Mouse (Mus musculus) gastrocnemius, postnatal 14 days (tissue): ENCODE measurements around the gene Kiss1r. TPM values are rescaled to one million over a fixed set of nuclear protein-coding genes. Genes with fewer than 3 reads are reported as not detected.
"Not testable (repeated sequence)": the region's sequence is repeated elsewhere in the genome, so short reads cannot be mapped to it uniquely, and the experiment has no call there.

Source experiments
- DNase-seq: peaks from one replicate; pipeline ENCODE4 v3.0.0; 2021; ENCODE audit warnings: mixed read lengths
- intact Hi-C: fragments of 180-260 bp; cut with DNase I; formaldehyde crosslinking; loops from one replicate; pipeline ENCODE4 v1.15.1; 2025; ENCODE audit warnings: low total_unique reads
- long read RNA-seq, 2 experiments: library from polyadenylated mRNA; stranded (forward); transcript quantifications; one replicate each; pipeline ENCODE4 v2.0.0; 2021
- total RNA-seq, 2 experiments: library from RNA; stranded (reverse); gene quantifications; 2 replicates each; pipeline ENCODE4 v1.2.3; 2021

Kiss1r gene
- under 1 TPM; 0.27 to 0.44 TPM for total RNA-seq
- long read RNA-seq, experiment 1, partial matches to known transcripts, result 0 of 1 reads
- long read RNA-seq, experiment 1, other reads (novel, unspliced or antisense), result 1 of 1 reads
- long read RNA-seq, experiment 2, partial matches to known transcripts, result 0 of 1 reads
- long read RNA-seq, experiment 2, other reads (novel, unspliced or antisense), result 1 of 1 reads

GRCm38 (mm10) chr10:79916808-79917531 lies at the start of gene Kiss1r:
Gene Kiss1r, plus strand, starts transcription at chr10:79916971.
- DNase-seq, result peak; percentile 89
- intact Hi-C loops, result loop anchor here (5.0 kb wide), 1 partner anchor 35 kb away; no protein-coding TSS in a partner anchor

DNA sequence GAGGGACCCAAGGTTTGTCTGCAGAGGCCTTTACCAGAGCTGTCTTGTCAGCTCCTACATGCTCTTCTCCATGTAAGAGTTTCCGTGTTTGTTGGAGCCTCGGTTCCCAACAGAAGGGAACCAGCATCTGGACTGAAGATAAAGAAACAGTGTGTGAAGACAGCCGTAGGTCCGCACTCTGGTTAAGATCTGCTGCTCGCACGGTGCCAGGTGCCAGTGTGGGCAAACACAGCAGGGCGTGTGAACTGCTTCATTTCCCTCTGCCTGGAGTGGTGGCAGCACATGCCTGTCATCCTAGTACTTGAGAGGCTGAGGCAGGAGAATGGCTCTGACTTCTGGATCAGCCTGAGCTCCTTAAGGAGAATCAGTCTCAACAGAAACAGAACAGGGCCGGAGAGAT lies 44.9 kb upstream of the Kiss1r start:
- no peak for DNase-seq
- intact Hi-C loops, result loop anchor here (5.0 kb wide), 1 partner anchor 45 kb away; no protein-coding TSS in a partner anchor

DNA sequence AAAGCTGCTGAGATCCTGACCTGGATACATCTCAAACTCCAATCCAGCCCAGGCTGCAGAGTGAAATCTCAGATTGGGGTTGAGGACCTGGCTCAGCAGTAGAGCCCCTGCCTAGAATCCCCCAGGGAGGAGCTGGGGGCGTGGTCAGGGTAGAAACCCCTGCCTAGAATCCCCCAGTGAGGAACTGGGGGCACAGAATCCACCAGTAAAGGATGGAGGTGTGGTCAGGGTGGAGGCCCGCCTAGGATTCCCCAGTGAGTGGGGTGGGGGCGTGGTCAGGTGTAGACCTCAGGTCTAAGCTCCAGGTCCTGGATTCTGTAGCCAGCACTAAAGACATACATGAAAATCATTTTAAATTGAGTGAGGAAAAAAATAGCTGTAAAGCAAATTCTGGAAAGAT lies 43.9 kb upstream of the Kiss1r start:
- intact Hi-C loops, result loop anchor here (5.0 kb wide), 1 partner anchor 46 kb away; no protein-coding TSS in a partner anchor
- no peak for DNase-seq

DNA sequence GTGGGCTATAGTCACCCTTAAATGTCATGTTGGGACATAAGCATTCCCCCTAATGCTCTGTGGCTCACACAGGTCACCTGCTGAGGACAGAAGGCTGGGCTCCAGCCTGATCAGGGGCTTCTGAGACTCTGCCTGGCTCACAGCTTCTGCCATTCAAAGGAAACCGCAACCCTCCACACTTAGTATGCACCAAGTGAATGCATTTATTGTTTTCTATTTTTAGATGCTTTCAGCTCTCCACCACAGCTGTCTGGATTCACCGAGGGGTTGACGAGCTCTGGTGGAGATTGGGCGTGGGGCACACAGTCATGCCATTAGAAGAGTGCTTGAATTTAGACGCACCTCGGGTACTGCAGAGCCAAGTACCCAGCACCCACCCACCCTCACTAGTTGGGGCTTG lies 43.5 kb upstream of the Kiss1r start:
- no peak for DNase-seq
- intact Hi-C loops, result loop anchor here (5.0 kb wide), 1 partner anchor 46 kb away; no protein-coding TSS in a partner anchor

- intact Hi-C loops, result loop anchor here (5.0 kb wide), 1 partner anchor 47 kb away; no protein-coding TSS in a partner anchor
Observed at GRCm38 (mm10) chr10:79873715-79874289, 43.0 kb upstream of the Kiss1r start.

DNA sequence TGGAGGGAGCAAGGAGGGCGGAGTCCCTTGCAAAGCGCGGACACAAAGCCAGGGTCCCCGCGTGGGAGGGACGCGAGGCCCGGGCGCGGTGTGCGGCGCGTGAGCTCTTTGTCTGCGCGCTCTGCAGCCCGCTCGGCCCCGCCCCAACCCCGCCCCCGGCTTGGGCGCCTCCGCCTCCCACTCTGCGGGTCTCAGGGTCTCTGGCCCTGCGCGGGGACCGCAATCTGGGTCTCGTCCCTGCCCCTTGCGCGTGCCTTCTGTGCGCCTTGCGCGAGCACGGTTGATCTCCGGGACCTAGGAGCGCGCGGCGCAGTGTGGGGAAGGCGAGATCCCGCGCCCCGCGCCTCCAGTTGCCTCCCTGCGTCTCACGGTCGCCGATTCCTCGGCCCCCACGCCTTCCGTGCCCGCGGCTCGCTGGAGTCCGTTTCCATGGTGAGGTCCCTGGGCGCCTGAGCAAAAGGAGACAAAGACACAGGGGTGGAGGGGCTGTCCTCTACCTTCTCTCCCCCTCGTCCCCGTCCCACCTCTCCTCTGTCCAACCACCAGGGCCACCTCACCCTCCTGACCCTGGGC lies 42.4 kb upstream of the Kiss1r start, which contains the start of the genes Prtn3 and Plppr3:
Gene Prtn3, plus strand, starts transcription at position 187 of the 573 bp plus-strand sequence.
Gene Plppr3, minus strand, starts transcription at position 345 of the 573 bp plus-strand sequence.
- no peak for DNase-seq
- intact Hi-C loops, result loop anchor here (5.0 kb wide), 1 partner anchor 47 kb away; no protein-coding TSS in a partner anchor

More at GRCm38 (mm10) chr10:79873715-79874289, 43.0 kb upstream of the Kiss1r start:
- DNase-seq, result no peak

- intact Hi-C loops, result no loop called here
- DNase-seq, result no peak
Observed at GRCm38 (mm10) chr10:79877174-79877573, 39.6 kb upstream of the Kiss1r start.

DNA sequence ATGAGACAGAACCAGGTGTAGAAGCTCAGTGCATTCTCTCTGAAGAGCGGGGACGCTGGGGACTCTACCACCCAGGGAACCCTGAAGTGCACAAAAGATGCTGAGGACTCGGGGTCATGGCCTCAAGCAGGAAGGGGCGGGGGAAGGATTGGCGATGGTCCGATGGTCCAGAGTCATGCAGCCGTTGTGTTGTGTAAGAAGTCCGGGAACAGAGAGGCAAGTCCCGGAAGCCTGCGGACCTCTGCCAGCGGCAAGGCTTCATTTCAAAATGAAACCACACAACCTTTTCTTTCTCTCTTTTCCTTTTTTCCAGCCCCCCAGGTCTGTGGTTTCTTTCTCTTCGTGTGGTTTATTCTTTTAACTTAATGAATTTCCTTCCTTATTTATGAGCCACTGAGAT lies 39.0 kb upstream of the Kiss1r start:
- DNase-seq, result peak; percentile 64
- intact Hi-C loops, result no loop called here

GRCm38 (mm10) chr10:79879527-79879926 lies 37.2 kb upstream of the Kiss1r start:
- intact Hi-C loops, result no loop called here
- DNase-seq, result no peak

GRCm38 (mm10) chr10:79880721-79881120 lies 36.0 kb upstream of the Kiss1r start:
- no peak for DNase-seq
- intact Hi-C loops, result loop anchor here (5.0 kb wide), 2 partner anchors 37 to 48 kb away; partner anchors contain the start of gene Kiss1r

GRCm38 (mm10) chr10:79881981-79882380 lies 34.8 kb upstream of the Kiss1r start:
- DNase-seq, result no peak
- intact Hi-C loops, result loop anchor here (5.0 kb wide), 2 partner anchors 35 to 50 kb away; partner anchors contain the start of gene Kiss1r

DNA sequence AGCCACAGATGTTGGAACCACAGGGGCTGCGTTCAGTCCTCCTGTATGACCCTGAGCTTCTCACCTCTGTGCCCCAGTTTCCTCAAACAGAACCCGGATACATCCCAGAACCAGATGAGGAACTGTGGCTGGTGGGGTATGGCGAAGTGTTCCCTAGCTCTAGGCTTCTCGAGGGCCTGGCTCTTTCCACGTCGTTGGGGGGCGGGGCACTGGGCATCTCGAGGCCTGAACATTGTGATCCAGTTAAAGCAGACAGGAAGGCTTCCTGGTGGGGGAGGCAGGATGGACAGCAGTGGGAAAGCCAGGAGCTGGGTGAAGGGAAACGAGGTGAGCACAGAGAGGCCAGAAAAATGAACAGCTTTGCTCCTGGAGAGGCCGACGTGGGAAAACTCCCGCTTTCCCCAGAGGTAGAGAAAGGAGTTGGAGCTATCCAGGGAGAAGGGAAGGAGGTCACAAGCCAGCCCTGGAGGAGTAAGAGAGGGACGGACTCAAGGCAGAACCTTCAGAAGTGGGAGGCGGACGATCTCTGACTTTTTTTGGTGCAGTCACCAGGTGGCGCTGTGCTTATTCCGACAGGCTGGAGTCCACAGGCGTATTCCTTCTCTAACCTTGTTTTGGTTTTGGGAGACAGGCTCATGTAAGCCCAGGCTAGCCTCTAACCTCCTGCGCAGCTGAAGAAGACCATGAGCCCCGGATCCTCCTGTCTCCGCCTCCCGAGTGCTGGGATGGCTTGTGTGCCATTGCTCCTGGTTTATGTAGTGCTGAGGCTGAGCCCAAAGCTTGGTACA lies 33.3 kb upstream of the Kiss1r start:
- DNase-seq, result peak; percentile 79

DNA sequence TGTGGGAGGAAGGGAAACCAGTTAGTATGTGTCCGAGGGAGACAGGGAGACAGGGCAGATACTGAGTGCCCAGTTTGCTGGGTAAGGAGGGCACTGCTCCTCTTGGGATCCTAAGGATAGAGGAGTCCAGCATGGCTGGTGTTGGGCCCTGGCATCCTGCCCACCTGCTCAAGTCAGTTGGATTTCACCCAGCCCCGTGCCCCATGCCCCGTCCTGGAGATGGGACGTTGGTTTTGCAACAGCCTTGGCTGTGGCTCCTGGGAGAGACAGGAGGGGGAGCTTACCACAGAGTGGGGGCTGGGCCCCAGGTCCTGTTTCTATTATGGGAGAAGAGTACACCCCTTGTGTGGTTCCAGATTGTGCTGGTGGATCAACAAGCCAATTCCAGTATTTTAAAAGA lies 32.3 kb upstream of the Kiss1r start:
- peak; percentile 64 for DNase-seq
- intact Hi-C loops, result loop anchor here (5.0 kb wide), 2 partner anchors 33 to 52 kb away; partner anchors contain the start of gene Kiss1r

More for the DNA sequence above, 33.3 kb upstream of the Kiss1r start:
- intact Hi-C loops, result loop anchor here (5.0 kb wide), 2 partner anchors 34 to 51 kb away; partner anchors contain the start of gene Kiss1r

- not testable (repeated sequence) for DNase-seq
- intact Hi-C loops, result loop anchor here (5.0 kb wide), 2 partner anchors 32 to 53 kb away; partner anchors contain the start of gene Kiss1r
Observed at GRCm38 (mm10) chr10:79884938-79885337, 31.8 kb upstream of the Kiss1r start.

DNA sequence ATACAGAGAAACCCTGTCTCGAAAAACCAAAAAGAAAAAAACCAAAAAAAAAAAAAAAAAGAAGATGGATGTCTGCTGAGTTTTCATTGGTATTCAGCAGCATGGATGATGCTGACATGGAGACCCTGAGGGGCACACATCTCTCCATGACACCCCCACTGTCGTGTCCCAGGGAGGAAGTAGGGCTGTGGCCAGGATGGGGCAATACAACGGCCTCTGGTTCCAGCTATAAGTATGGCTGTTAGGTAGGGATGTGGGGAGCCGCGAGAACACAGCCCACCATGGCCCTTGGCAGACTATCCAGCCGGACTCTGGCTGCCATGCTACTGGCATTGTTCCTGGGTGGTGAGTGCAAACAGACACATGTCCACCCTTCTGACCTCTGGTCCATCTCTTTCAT lies 30.7 kb upstream of the Kiss1r start, which contains the start of gene Elane:
Gene Elane, plus strand, starts transcription at position 194 of the 400 bp plus-strand sequence.
- intact Hi-C loops, result no loop called here
- DNase-seq, result no peak

- DNase-seq, result no peak
- intact Hi-C loops, result no loop called here
Observed at GRCm38 (mm10) chr10:79886611-79887010, 30.2 kb upstream of the Kiss1r start.

- intact Hi-C loops, result no loop called here
- DNase-seq, result no peak
Observed at GRCm38 (mm10) chr10:79889386-79889785, 27.4 kb upstream of the Kiss1r start.

DNA sequence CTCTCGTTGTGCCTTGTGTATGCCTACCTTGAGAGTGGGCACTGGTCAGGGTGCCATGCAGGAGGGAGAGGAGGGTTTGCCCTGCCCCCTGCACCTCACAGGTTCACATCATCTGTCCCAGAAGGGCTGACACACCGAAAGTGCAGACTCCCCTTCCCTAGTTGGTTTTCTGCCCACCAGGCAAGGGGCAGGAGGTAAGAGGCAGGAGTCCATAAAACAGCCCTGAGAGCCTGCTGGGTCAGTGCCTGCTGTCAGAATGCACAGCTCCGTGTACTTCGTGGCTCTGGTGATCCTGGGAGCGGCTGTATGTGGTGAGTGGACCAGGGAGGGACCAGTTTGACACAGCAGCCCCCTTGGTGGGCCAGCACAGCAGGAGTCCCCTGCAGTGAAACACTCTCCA lies 26.1 kb upstream of the Kiss1r start, which contains the start of gene Cfd:
Gene Cfd, plus strand, starts transcription at position 184 of the 400 bp plus-strand sequence.
- no peak for DNase-seq
- intact Hi-C loops, result loop anchor here (5.0 kb wide), 1 partner anchor 67 kb away; no protein-coding TSS in a partner anchor
